Mouse (Mus musculus): Measurements from ENCODE around the gene Bmper. TPM values are rescaled to one million over a fixed set of nuclear protein-coding genes. Genes with fewer than 3 reads are reported as not detected.

The Bmper gene
- polyA plus RNA-seq, 1 experiment from 2014 or later = 21.0 TPM

GRCm38 (mm10) chr9:23438662-23439061 is 215.8 kb downstream of the Bmper start:
- Histone ChIP-seq H3K4me3 (ENCODE audit: low read length) (no peak overlapping the region), H3K27ac (ENCODE audit: low read length) (no peak overlapping the region), H3K9me3 (ENCODE audit: low read length) (no peaks in the 10 kb centered on the region), H3K9ac (replicated peaks; ENCODE audit: low read length) (no peak overlapping the region), H3K27me3 (ENCODE audit: insufficient read depth, low read length) (no peaks in the 10 kb centered on the region), H3K4me2 (replicated peaks; ENCODE audit: low read depth, low read length) (no peak overlapping the region), H3K4me1 (ENCODE audit: insufficient read depth, low read length) (no peaks in the 10 kb centered on the region), H3K36me3 (ENCODE audit: insufficient read depth, low read length) (no peaks in the 10 kb centered on the region)
- WGBS = 73% methylated on average over 9 of the region's 9 CpGs
- ATAC-seq (ENCODE audit: low FRiP score, low TSS enrichment) = no peak

DNA sequence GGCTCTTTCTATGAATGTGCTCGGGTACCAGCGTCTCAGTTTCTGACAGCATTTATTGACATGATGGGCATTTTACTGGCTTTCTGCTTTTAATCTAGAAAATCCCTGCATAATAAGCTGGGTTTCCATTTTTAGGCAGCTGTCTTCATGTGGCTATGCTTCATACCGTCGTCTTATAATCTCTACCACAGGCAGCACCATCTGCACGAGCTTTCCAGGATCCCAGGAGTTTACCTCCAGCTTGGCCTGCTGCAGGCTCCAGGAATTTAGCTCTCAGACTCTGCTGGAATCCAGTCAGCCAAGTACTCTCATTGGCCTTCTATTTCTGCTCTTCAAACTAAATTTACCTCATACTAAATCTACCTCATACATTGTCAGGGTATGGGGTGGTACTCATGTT is 219.3 kb downstream of the Bmper start:
- no peak for ATAC-seq (ENCODE audit: low FRiP score, low TSS enrichment)
- H3K4me3 ChIP-seq (ENCODE audit: low read length) = no peak overlapping the region

DNA sequence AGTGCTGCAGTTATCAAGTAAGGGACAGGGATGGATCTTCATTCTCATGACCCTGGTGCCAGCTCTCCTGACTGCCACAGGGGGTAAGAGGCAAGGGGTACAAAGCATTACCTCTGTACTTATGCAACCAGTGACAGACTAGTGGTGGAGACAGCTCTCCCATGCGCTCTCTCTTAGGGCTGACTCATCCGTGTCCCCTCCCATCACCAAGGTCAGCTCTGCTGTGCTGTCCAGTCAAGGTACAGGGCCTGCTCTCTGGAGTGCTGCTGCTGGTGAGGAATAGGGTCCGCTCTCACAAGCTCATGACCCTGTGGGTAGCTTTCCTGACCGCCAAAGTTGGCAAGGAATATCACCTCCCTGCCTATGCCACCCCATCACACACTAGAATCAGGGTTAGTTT is 222.1 kb downstream of the Bmper start:
- Histone ChIP-seq H3K36me3 (ENCODE audit: insufficient read depth, low read length) (no peaks in the 10 kb centered on the region), H3K9me3 (ENCODE audit: low read length) (no peaks in the 10 kb centered on the region), H3K4me3 (ENCODE audit: low read length) (no peak overlapping the region), H3K9ac (replicated peaks; ENCODE audit: low read length) (no peak overlapping the region), H3K4me2 (replicated peaks; ENCODE audit: low read depth, low read length) (no peak overlapping the region), H3K27ac (ENCODE audit: low read length) (no peak overlapping the region), H3K4me1 (ENCODE audit: insufficient read depth, low read length) (no peaks in the 10 kb centered on the region), H3K27me3 (ENCODE audit: insufficient read depth, low read length) (no peaks in the 10 kb centered on the region)
- peak; percentile 31; the same call in 1 of the 2 replicates for ATAC-seq (ENCODE audit: low FRiP score, low TSS enrichment)
- WGBS = 93% methylated on average over 4 of the region's 4 CpGs

More for the DNA sequence above, 219.3 kb downstream of the Bmper start:
- H3K9ac ChIP-seq (replicated peaks; ENCODE audit: low read length) = no peak overlapping the region
- H3K9me3 ChIP-seq (ENCODE audit: low read length) = no peaks in the 10 kb centered on the region
- H3K4me2 ChIP-seq (replicated peaks; ENCODE audit: low read depth, low read length) = no peak overlapping the region
- H3K36me3 ChIP-seq (ENCODE audit: insufficient read depth, low read length) = no peaks in the 10 kb centered on the region
- H3K27ac ChIP-seq (ENCODE audit: low read length) = no peak overlapping the region
- WGBS = 52% methylated on average over 5 of the region's 5 CpGs
- H3K4me1 ChIP-seq (ENCODE audit: insufficient read depth, low read length) = no peaks in the 10 kb centered on the region
- no peaks in the 10 kb centered on the region for H3K27me3 ChIP-seq (ENCODE audit: insufficient read depth, low read length)

- no peaks in the 10 kb centered on the region for H3K9me3 ChIP-seq (ENCODE audit: low read length)
- no peak overlapping the region for H3K9ac ChIP-seq (replicated peaks; ENCODE audit: low read length)
- no peaks in the 10 kb centered on the region for H3K36me3 ChIP-seq (ENCODE audit: insufficient read depth, low read length)
- no peak overlapping the region for H3K27ac ChIP-seq (ENCODE audit: low read length)
- WGBS = 62% methylated on average over 7 of the region's 7 CpGs
- H3K4me3 ChIP-seq (ENCODE audit: low read length) = no peak overlapping the region
- H3K4me1 ChIP-seq (ENCODE audit: insufficient read depth, low read length) = no peaks in the 10 kb centered on the region
- no peaks in the 10 kb centered on the region for H3K27me3 ChIP-seq (ENCODE audit: insufficient read depth, low read length)
- no peak for ATAC-seq (ENCODE audit: low FRiP score, low TSS enrichment)
- no peak overlapping the region for H3K4me2 ChIP-seq (replicated peaks; ENCODE audit: low read depth, low read length)
Measured at GRCm38 (mm10) chr9:23447271-23447961, 224.5 kb downstream of the Bmper start.

DNA sequence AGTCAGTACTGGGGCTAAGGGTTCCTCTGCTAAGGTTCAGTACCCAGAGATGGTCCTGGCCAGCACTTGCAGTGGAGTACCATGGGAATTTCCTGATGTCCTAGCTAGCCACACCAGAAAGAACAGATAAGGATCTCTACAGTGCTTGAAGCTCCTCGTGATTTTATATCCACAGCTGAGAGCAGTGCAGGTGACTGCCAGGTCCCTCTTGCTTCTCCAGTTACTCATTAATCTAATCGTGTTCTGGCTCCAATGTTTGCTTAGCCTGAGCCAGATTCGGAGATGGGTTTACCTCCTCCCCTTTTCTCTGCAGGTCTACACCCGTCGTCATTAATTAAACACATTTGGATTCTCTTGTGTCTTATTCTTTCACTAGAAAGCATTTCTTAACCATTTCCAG is 230.4 kb downstream of the Bmper start:
- no peak overlapping the region for H3K9ac ChIP-seq (replicated peaks; ENCODE audit: low read length)
- no peaks in the 10 kb centered on the region for H3K36me3 ChIP-seq (ENCODE audit: insufficient read depth, low read length)
- no peaks in the 10 kb centered on the region for H3K9me3 ChIP-seq (ENCODE audit: low read length)
- WGBS = 13% methylated on average over 5 of the region's 5 CpGs
- peak; percentile 87 for ATAC-seq (ENCODE audit: low FRiP score, low TSS enrichment)
- H3K27ac ChIP-seq (ENCODE audit: low read length) = no peak overlapping the region
- H3K27me3 ChIP-seq (ENCODE audit: insufficient read depth, low read length) = no peaks in the 10 kb centered on the region
- H3K4me1 ChIP-seq (ENCODE audit: insufficient read depth, low read length) = 0 out of 2 replicates have a peak, but pooled peaks cover 3% of the 10 kb centered on the region
- no peak overlapping the region for H3K4me2 ChIP-seq (replicated peaks; ENCODE audit: low read depth, low read length)
- no peak overlapping the region for H3K4me3 ChIP-seq (ENCODE audit: low read length)

GRCm38 (mm10) chr9:23457186-23457585 is 234.3 kb downstream of the Bmper start:
- no peak for ATAC-seq (ENCODE audit: low FRiP score, low TSS enrichment)
- Histone ChIP-seq H3K4me2 (replicated peaks; ENCODE audit: low read depth, low read length) (no peak overlapping the region), H3K27me3 (ENCODE audit: insufficient read depth, low read length) (no peaks in the 10 kb centered on the region), H3K36me3 (ENCODE audit: insufficient read depth, low read length) (no peaks in the 10 kb centered on the region), H3K4me1 (ENCODE audit: insufficient read depth, low read length) (0 out of 2 replicates have a peak, but pooled peaks cover 3% of the 10 kb centered on the region), H3K27ac (ENCODE audit: low read length) (no peak overlapping the region), H3K9ac (replicated peaks; ENCODE audit: low read length) (no peak overlapping the region), H3K4me3 (ENCODE audit: low read length) (no peak overlapping the region), H3K9me3 (ENCODE audit: low read length) (no peaks in the 10 kb centered on the region)
- WGBS = 54% methylated on average over 3 of the region's 3 CpGs

- Histone ChIP-seq H3K27ac (ENCODE audit: low read length) (no peak overlapping the region), H3K9ac (replicated peaks; ENCODE audit: low read length) (no peak overlapping the region), H3K4me3 (ENCODE audit: low read length) (no peak overlapping the region), H3K9me3 (ENCODE audit: low read length) (no peaks in the 10 kb centered on the region), H3K4me1 (ENCODE audit: insufficient read depth, low read length) (no peaks in the 10 kb centered on the region), H3K4me2 (replicated peaks; ENCODE audit: low read depth, low read length) (no peak overlapping the region), H3K27me3 (ENCODE audit: insufficient read depth, low read length) (no peaks in the 10 kb centered on the region), H3K36me3 (ENCODE audit: insufficient read depth, low read length) (no peaks in the 10 kb centered on the region)
- 68% methylated on average over 4 of the region's 4 CpGs for WGBS
- no peak for ATAC-seq (ENCODE audit: low FRiP score, low TSS enrichment)
Measured at GRCm38 (mm10) chr9:23460721-23461120, 237.8 kb downstream of the Bmper start.

GRCm38 (mm10) chr9:23462949-23463608 is 240.2 kb downstream of the Bmper start:
- no peak overlapping the region for H3K9ac ChIP-seq (replicated peaks; ENCODE audit: low read length)
- 47% methylated on average over 3 of the region's 3 CpGs for WGBS
- H3K4me2 ChIP-seq (replicated peaks; ENCODE audit: low read depth, low read length) = no peak overlapping the region
- no peak overlapping the region for H3K27ac ChIP-seq (ENCODE audit: low read length)
- H3K9me3 ChIP-seq (ENCODE audit: low read length) = no peaks in the 10 kb centered on the region
- H3K4me1 ChIP-seq (ENCODE audit: insufficient read depth, low read length) = no peaks in the 10 kb centered on the region
- no peaks in the 10 kb centered on the region for H3K27me3 ChIP-seq (ENCODE audit: insufficient read depth, low read length)
- H3K36me3 ChIP-seq (ENCODE audit: insufficient read depth, low read length) = no peaks in the 10 kb centered on the region
- H3K4me3 ChIP-seq (ENCODE audit: low read length) = no peak overlapping the region
- peak; percentile 76; the same call in 1 of the 2 replicates for ATAC-seq (ENCODE audit: low FRiP score, low TSS enrichment)

- WGBS = 79% methylated on average over 7 of the region's 7 CpGs
- no peaks in the 10 kb centered on the region for H3K9me3 ChIP-seq (ENCODE audit: low read length)
- no peak overlapping the region for H3K4me3 ChIP-seq (ENCODE audit: low read length)
Measured at GRCm38 (mm10) chr9:23464981-23465630, 242.2 kb downstream of the Bmper start.

DNA sequence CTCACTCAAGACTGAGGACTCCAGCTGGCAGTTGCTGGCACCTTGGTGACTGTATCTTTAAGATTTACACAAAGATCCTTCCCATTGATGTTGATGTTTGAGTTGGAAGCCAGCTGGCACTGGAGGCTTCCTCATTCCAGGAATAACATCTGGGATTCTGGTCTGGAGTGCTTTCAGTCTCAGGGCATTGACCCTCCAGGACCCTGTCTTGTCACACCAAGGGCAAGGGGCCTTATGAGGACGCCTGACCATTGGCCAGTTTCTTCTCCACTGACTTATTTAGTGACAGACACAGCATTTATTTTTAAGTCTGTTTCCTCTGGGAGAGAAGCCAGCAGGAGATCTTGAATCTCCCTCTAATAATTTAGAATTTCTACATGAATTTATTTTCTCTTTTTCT is 247.0 kb downstream of the Bmper start:
- Histone ChIP-seq H3K9me3 (ENCODE audit: low read length) (no peaks in the 10 kb centered on the region), H3K4me2 (replicated peaks; ENCODE audit: low read depth, low read length) (no peak overlapping the region), H3K27me3 (ENCODE audit: insufficient read depth, low read length) (no peaks in the 10 kb centered on the region), H3K9ac (replicated peaks; ENCODE audit: low read length) (no peak overlapping the region), H3K4me3 (ENCODE audit: low read length) (no peak overlapping the region), H3K4me1 (ENCODE audit: insufficient read depth, low read length) (no peaks in the 10 kb centered on the region), H3K27ac (ENCODE audit: low read length) (no peak overlapping the region), H3K36me3 (ENCODE audit: insufficient read depth, low read length) (no peaks in the 10 kb centered on the region)
- WGBS = 56% methylated on average over 1 of the region's 1 CpGs
- no peak for ATAC-seq (ENCODE audit: low FRiP score, low TSS enrichment)

More at GRCm38 (mm10) chr9:23464981-23465630, 242.2 kb downstream of the Bmper start:
- no peak for ATAC-seq (ENCODE audit: low FRiP score, low TSS enrichment)
- no peak overlapping the region for H3K27ac ChIP-seq (ENCODE audit: low read length)
- H3K27me3 ChIP-seq (ENCODE audit: insufficient read depth, low read length) = no peaks in the 10 kb centered on the region
- no peak overlapping the region for H3K9ac ChIP-seq (replicated peaks; ENCODE audit: low read length)
- H3K4me2 ChIP-seq (replicated peaks; ENCODE audit: low read depth, low read length) = no peak overlapping the region
- no peaks in the 10 kb centered on the region for H3K4me1 ChIP-seq (ENCODE audit: insufficient read depth, low read length)
- no peaks in the 10 kb centered on the region for H3K36me3 ChIP-seq (ENCODE audit: insufficient read depth, low read length)

Measured in kidney, embryonic 16.5 days (tissue).